Mouse (Mus musculus): ENCODE measurements around the gene 4930467E23Rik. TPM values are rescaled to one million over a fixed set of nuclear protein-coding genes. Genes with fewer than 3 reads are reported as not detected.
"Not testable (repeated sequence)": the region's sequence is repeated elsewhere in the genome, so short reads cannot be mapped to it uniquely, and the experiment has no call there.

The 4930467E23Rik gene
- polyA plus RNA-seq, 1 experiment = not detected

DNA sequence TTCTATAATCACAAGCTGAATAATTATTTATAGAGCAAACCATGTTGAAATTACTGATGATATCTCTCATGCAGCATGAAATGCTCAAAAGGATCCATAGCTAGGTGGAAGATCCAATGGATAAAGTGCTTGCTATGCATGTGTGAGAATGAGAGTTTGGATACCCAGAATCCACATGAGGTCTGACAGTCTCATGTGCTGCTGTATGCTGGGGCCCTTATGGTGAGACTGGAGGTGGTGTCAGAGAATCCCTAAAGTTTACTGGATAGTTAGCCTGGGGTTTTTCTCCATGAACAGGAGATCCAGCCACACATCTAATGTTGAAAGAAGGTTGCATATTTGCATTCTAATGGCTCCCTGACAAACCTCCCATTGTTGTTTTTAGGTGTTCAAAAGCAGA is 22.4 kb downstream of the 4930467E23Rik start:
- not testable (repeated sequence) for H3K4me3 ChIP-seq (ENCODE audit: insufficient read depth, low read depth, low read length); H3K4me1 ChIP-seq (ENCODE audit: control insufficient read depth, insufficient read depth, insufficient read length, low read length); H3K27ac ChIP-seq (replicated peaks; ENCODE audit: low read depth, low read length)

DNA sequence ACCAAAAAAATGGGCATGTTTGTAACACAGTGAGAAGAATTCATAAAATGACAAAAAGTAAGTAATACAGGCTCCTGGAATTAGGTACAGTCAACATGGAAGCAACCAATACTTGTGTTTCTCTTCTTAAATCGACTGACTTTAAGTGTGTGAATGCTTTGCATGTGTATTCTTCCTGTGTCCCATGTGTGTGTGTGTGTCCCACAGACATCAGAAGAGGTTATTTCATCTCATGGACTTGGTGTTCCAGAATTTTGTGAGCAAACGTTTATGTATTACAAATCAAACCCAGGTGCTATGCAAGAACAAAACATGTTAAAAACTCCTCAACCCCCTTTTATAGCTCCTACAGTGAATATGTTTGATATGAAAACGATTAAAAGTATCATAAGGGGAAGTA is 24.8 kb downstream of the 4930467E23Rik start:
- H3K4me1 ChIP-seq (ENCODE audit: control insufficient read depth, insufficient read depth, insufficient read length, low read length); H3K27ac ChIP-seq (replicated peaks; ENCODE audit: low read depth, low read length); H3K4me3 ChIP-seq (ENCODE audit: insufficient read depth, low read depth, low read length): not testable (repeated sequence)

DNA sequence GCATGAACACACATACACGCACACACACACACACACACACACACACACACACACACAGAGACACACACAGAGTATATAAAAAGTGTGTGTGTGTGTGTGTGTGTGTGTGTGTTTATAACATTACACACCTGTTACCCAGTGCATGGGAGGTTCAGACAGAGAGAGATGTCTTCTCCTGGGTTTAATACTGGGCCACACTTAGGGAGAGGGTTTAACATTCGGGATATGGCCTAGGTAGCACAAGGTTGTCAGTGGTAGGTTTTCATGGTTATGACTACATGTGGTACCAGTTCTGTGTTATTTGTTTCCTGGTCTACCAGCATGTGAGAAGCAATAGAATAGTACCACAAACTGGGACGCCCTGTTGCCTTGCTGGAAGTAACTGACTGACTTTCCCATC is 25.6 kb downstream of the 4930467E23Rik start:
- H3K4me3 ChIP-seq (ENCODE audit: insufficient read depth, low read depth, low read length); H3K27ac ChIP-seq (replicated peaks; ENCODE audit: low read depth, low read length); H3K4me1 ChIP-seq (ENCODE audit: control insufficient read depth, insufficient read depth, insufficient read length, low read length): not testable (repeated sequence)

DNA sequence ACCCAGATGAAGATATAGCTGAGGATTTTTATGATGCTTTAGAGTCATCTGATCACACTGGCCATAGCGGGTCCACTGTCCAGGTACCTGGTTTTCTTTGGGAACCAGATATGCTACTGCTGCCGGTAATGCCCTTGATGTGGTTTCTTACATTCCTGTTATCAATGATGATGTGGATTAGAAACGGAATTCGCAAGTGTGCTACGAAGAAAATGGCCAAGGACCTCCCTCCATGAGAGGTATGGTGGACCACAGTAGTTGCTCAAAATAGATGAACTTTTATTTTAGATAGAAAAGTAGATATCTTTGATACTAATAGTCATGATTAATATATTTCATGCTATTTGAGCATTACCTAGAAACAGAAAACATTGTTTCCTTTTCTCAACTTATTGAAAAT is 32.3 kb downstream of the 4930467E23Rik start:
- not testable (repeated sequence) for H3K4me3 ChIP-seq (ENCODE audit: insufficient read depth, low read depth, low read length); H3K27ac ChIP-seq (replicated peaks; ENCODE audit: low read depth, low read length); H3K4me1 ChIP-seq (ENCODE audit: control insufficient read depth, insufficient read depth, insufficient read length, low read length)

DNA sequence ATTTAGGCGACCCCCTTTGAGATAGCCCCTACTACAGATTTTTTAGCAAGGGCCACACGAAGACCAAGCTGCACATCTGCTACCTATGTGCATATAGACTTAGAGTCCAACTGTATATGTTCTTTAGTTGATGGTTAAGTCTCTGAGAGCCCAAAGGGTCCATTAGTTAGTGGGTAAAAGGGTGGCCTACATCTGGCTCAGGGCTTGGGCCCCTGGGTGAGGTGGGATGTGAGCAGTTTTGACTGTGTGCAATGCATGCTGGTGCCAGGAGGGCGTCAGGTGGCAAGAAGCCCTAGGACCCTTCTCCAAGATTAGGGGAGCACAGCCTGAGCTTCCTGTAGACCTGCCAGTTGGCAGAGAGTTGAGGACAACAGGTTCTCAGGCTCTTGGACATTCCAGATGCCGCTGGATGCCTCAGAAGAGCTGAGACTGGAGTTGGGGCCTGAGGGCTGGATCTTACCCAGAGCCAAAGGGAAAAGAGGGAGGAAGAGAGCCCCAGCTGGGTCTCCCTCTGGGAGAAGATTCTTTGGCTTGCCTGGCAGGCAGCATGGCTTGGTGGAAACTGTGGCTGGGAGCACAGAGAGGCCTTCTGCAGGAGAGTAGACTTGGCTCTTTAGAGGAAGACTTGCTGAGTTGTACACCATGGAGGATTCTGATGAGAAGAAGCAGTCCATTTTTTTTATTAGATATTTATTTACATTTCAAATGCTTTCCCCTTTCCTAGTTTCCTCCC is 33.6 kb downstream of the 4930467E23Rik start:
- not testable (repeated sequence) for H3K4me1 ChIP-seq (ENCODE audit: control insufficient read depth, insufficient read depth, insufficient read length, low read length); H3K27ac ChIP-seq (replicated peaks; ENCODE audit: low read depth, low read length); H3K4me3 ChIP-seq (ENCODE audit: insufficient read depth, low read depth, low read length)

DNA sequence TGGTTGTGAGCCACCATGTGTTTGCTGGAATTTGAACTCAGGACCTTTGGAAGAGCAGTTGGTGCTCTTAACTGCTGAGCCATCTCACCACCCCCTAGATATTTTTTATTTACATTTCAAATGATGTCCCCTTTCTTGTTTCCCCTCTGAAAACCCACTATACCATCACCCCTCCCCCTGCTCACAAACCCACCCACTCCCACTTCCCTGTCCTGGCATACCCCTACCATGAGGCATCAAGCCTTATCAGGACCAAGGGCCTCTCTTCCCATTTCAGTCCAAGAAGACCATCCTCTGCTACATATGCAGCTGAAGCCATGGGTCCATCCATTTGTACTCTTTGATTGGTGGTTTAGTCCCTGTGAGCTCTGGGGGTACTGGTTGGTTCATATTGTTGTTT is 36.2 kb downstream of the 4930467E23Rik start:
- not testable (repeated sequence) for H3K4me1 ChIP-seq (ENCODE audit: control insufficient read depth, insufficient read depth, insufficient read length, low read length); H3K27ac ChIP-seq (replicated peaks; ENCODE audit: low read depth, low read length); H3K4me3 ChIP-seq (ENCODE audit: insufficient read depth, low read depth, low read length)

DNA sequence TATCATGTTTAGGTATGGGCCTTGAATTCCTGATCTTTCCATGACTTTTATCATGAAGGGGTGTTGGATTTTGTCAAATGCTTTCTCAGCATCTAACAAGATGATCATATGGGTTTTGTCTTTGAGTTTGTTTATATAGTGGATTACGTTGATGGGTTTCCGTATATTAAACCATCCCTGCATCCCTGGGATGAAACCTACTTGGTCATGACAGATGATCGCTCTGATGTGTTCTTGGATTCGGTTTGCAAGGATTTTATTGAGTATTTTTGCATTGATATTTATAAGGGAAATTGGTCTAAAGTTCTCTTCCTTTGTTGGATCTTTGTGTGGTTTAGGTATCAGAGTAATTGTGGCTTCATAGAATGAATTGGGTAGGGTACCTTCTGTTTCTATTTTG is 44.1 kb downstream of the 4930467E23Rik start:
- H3K27ac ChIP-seq (replicated peaks; ENCODE audit: low read depth, low read length); H3K4me1 ChIP-seq (ENCODE audit: control insufficient read depth, insufficient read depth, insufficient read length, low read length); H3K4me3 ChIP-seq (ENCODE audit: insufficient read depth, low read depth, low read length): not testable (repeated sequence)

DNA sequence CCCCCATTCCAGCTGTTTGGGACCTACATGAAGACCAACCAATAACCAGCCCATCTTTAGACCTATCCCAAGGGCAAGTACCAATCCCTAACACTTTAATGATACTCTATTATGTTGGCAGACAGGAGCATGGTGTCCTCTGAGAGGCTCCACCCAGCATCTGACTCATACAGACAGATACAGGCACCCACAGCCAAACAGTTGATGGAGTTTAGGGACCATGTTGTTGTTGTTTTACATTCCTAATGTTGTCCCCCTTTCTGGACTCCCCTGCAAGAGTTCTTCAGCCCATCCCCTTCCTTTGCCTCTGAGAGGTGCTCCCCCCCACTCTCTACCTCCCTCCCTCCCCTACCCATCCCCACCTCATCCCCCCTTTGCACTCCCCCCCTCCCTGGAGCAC is 46.9 kb downstream of the 4930467E23Rik start:
- not testable (repeated sequence) for H3K27ac ChIP-seq (replicated peaks; ENCODE audit: low read depth, low read length); H3K4me3 ChIP-seq (ENCODE audit: insufficient read depth, low read depth, low read length); H3K4me1 ChIP-seq (ENCODE audit: control insufficient read depth, insufficient read depth, insufficient read length, low read length)

DNA sequence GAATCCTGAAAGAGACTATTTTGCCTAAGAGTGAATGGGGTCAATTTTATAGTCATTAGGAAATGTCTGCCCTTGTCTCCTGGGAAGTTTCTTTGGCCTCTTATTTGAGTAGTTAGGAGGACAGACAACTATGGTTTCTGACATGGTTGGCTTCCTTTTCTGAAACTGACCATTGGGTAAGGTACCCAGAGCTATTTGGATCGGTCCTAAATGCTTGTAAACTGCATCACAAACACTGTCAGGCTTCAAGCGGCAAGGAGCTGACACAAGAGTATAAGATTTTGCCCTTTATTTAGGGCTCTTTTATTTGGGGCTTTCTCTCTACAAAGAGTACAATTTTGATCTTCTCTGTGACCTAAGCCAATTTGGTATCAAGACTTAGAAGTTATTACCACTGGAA is 48.1 kb downstream of the 4930467E23Rik start:
- H3K4me3 ChIP-seq (ENCODE audit: insufficient read depth, low read depth, low read length); H3K27ac ChIP-seq (replicated peaks; ENCODE audit: low read depth, low read length): not testable (repeated sequence)

DNA sequence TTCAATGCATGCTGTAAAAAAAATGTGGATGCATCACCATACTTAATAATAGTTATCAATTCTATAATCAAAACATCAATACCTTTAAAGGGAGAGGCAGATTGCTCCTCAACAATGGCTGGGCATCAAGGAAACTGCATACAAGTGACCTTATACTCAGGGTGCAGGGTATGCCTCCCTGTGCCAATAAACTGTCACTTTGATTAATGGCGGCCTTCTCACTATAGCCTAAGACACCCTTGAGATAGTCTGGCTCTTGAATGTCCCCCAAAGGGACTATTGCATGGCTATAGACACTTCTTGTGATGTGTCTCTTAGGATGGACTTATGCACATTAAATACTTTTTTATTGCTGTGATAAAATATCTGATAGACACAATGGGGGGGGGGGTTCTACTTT is 48.8 kb downstream of the 4930467E23Rik start:
- H3K4me3 ChIP-seq (ENCODE audit: insufficient read depth, low read depth, low read length); H3K4me1 ChIP-seq (ENCODE audit: control insufficient read depth, insufficient read depth, insufficient read length, low read length); H3K27ac ChIP-seq (replicated peaks; ENCODE audit: low read depth, low read length): not testable (repeated sequence)

More for the DNA sequence above, 48.1 kb downstream of the 4930467E23Rik start:
- not testable (repeated sequence) for H3K4me1 ChIP-seq (ENCODE audit: control insufficient read depth, insufficient read depth, insufficient read length, low read length)

DNA sequence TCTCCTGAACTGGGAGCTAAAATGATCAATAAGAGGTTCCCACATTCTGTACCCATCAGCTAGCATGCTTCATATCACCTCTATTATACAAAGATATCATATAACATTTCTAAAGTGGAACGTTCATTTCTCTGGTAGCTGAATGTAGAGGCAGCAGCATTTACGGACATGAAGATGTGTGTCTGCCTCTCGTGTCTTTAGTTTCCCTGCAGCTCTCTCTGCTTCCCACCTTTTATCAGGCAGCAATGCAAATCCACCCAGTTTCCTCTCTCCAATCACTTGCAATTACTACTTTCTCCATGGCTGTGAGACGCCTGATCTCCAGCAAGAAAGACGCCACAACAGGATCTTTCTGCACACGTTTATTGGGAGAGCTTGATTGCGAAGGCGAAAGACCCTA is 49.5 kb downstream of the 4930467E23Rik start:
- H3K4me3 ChIP-seq (ENCODE audit: insufficient read depth, low read depth, low read length); H3K4me1 ChIP-seq (ENCODE audit: control insufficient read depth, insufficient read depth, insufficient read length, low read length); H3K27ac ChIP-seq (replicated peaks; ENCODE audit: low read depth, low read length): not testable (repeated sequence)

DNA sequence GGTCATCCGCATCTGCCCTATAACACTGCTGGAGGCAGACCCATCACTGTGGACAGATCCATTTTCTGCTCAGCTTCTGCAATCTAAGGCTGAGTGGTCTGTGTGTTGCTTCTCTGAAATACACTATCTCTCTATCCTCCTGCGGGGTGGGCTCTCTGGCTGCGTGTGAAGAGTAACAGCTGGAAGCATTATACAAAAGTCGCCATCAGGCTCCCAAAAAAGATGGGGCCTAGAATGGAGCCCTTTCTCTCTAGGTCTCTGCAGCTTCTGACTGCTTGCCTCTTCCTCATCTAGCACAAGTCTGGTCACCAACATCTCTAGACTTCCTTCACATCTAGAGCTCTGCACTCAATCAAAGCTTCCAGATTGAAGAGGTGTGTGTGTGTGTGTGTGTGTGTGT is 50.8 kb downstream of the 4930467E23Rik start:
- H3K4me3 ChIP-seq (ENCODE audit: insufficient read depth, low read depth, low read length); H3K27ac ChIP-seq (replicated peaks; ENCODE audit: low read depth, low read length): not testable (repeated sequence)

DNA sequence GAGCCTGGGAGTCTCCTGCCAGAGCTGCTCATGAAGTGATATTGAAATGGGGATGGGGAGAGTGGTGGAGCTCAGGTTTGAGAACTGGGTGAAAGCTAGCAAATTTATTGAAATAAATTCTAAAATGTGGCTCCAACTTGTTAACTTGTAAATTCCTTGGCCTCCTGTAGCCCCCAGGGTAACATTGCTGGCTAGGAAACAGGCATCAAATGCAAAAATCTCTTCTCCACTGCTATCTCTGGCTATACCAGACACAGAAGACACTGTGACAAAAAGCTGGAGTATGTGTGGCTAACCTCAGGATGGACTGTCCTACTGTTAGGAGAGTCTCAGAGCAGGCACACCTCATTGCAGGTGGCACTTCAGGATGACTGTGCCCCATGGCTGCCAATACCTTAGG is 51.3 kb downstream of the 4930467E23Rik start:
- not testable (repeated sequence) for H3K4me3 ChIP-seq (ENCODE audit: insufficient read depth, low read depth, low read length); H3K27ac ChIP-seq (replicated peaks; ENCODE audit: low read depth, low read length); H3K4me1 ChIP-seq (ENCODE audit: control insufficient read depth, insufficient read depth, insufficient read length, low read length)

More for the DNA sequence above, 50.8 kb downstream of the 4930467E23Rik start:
- H3K4me1 ChIP-seq (ENCODE audit: control insufficient read depth, insufficient read depth, insufficient read length, low read length) = not testable (repeated sequence)

DNA sequence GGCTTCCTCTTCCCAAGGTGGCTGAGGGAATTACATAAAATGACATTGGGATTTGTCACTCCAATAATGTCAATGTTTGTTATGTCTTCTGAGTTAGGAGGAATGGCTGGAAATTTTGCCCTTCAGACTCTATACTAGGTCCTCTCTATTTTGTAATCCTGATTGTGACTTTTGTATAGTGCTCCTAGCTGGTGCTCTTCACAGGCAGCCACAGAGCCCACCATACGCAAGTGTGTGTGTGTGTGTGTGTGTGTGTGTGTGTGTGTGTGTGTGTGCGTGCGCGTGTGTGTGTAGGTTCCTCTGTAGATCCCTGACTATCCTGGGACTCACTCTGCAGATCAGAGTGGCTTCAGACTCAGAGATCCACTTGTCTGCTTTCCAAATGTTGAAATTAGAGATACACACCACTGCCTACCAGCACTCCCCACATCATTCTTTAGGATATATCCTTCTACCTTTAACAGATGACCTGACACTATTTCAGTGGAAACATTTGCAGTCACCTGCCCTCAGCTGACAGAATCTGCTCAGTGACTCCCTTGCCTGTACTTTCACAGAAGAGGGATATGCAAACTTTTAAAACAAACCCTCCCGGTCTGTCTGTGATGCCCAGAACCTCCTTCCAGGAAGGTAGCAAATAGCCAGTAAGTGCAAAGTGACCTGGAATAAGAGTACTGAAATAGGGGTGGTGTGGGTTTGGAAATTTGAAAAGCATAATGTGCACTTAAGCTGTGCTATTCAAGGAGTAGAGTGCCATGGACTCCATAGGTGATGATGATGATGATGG is 52.1 kb downstream of the 4930467E23Rik start:
- not testable (repeated sequence) for H3K4me1 ChIP-seq (ENCODE audit: control insufficient read depth, insufficient read depth, insufficient read length, low read length); H3K4me3 ChIP-seq (ENCODE audit: insufficient read depth, low read depth, low read length); H3K27ac ChIP-seq (replicated peaks; ENCODE audit: low read depth, low read length)

DNA sequence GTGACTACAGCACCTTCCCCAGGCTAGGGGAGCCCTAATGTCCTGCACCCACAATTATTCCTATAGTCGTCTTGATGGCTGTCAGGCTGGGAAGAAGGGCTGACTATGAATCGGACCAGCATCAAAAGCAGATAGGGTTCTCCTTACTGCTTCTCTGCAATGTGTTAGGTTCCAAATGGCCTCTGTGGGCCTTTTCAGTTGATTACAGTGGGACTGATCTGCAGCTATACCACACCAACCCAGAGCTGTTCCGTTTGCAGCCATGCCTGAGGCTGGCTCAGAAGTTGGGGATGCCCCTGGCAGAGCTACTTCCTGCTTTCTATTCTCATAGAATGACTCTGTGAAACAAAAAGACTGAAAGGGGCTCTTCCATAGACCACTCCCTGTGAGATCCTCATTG is 53.4 kb downstream of the 4930467E23Rik start:
- not testable (repeated sequence) for H3K4me3 ChIP-seq (ENCODE audit: insufficient read depth, low read depth, low read length); H3K4me1 ChIP-seq (ENCODE audit: control insufficient read depth, insufficient read depth, insufficient read length, low read length); H3K27ac ChIP-seq (replicated peaks; ENCODE audit: low read depth, low read length)

DNA sequence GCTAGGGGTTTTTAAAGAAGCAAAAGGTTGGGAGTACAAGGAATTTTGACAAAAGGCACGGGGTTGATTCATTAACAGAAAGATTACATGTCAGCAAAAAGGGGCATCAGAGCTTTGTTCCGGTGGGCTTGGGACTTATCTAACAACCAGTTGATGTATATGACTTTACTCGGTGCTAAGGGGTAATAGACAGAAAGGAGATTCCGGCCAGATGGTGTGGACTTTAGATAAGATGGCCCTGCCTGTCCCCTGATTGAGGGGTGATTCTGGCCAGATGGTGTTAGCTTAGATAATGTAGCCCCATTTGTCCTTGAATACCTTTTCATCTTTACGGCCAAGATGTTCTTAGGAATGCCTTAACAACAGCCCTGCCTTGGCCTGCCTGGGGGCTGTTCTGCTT is 54.5 kb downstream of the 4930467E23Rik start:
- H3K27ac ChIP-seq (replicated peaks; ENCODE audit: low read depth, low read length); H3K4me3 ChIP-seq (ENCODE audit: insufficient read depth, low read depth, low read length); H3K4me1 ChIP-seq (ENCODE audit: control insufficient read depth, insufficient read depth, insufficient read length, low read length): not testable (repeated sequence)
